Mouse (Mus musculus): ENCODE data around the gene Pcnp. TPM values are rescaled to one million over a fixed set of nuclear protein-coding genes. Genes with fewer than 3 reads are reported as not detected.

The Pcnp gene
- polyA plus RNA-seq, 1 experiment from 2014 or later, result 226 TPM

DNA sequence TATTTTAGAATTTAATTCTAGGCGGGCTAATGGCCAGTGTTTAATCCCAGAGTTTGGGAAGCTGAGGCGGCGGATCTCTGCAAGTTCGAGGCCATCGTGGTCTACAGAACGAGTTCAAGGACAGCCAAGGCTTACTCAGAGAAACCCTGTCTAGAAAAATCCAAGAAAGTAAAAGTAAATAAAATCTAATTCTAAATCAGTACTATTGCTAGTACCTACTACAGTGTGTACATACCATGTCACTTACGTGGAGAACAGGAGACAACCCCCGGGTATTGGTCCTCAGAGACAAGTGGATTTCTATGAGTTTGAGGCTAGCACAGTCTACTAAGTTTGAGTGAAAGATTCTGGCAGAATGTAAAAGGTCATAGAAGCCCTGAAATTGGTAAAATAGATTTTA is 8.6 kb upstream of the Pcnp start:
- H3K4me3 ChIP-seq (ENCODE audit: low read length), result peak overlapping the region; percentile 95
- H3K36me3 ChIP-seq (ENCODE audit: control insufficient read depth, insufficient read depth, low read length), result peaks cover 9% of the 10 kb centered on the region
- ATAC-seq (ENCODE audit: low read depth), result peak; percentile 32; the same call in 1 of the 2 replicates
- 19% methylated on average over 8 of the region's 8 CpGs for WGBS
- peak overlapping the region; percentile 94 for H3K9ac ChIP-seq (ENCODE audit: low read length)
- H3K27me3 ChIP-seq (ENCODE audit: control insufficient read depth, insufficient read depth, low read depth, low read length), result no peaks in the 10 kb centered on the region
- peak overlapping the region; percentile 52 for H3K4me2 ChIP-seq (ENCODE audit: low read depth, low read length)
- peak overlapping the region; percentile 78 for H3K27ac ChIP-seq (ENCODE audit: low read length)
- H3K4me1 ChIP-seq (replicated peaks; ENCODE audit: control insufficient read depth, insufficient read depth, low read length), result peaks cover 11% of the 10 kb centered on the region
- H3K9me3 ChIP-seq (ENCODE audit: control insufficient read depth, low read length), result no peaks in the 10 kb centered on the region

DNA sequence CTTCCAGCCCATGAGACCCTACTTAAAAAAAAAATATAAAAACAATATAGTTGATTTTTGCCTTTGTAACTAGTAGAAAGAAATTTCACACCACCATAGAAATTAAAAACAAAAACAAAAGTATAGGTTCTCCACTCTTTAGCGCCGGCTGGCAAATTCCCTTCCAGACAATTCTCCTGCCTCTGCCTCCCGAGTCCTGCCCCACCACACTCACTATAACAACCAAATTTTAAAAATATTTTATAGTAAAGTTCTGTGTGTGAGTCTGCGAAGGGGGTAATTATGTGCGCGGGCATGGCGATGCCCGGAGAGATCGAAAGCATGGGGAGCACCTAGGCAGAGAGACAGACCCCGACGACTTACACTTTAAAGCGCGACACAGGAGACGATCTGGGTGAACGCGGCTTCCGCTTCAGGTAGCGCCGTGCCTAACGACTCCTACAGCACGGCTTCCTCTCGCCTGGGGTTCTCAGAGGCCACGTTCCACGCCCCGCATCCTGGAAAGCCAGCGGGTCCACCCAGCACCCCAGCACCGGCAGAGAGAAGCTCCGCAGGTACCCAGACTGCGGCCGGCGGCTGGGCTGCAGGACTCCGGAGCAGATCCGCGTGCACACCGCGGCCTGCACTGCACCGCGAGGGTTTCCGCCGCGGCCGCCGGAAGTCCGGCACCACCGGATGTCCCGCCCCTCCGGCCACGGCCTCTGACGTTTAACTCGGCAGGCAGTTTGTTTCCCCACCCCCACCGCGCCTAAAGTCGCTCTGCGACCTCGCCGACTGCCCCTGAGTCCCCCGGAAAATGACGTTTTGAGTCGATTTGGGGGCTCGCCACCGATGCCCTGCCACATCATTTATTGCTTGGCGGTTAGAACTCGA is 7.8 kb upstream of the Pcnp start, which contains the start of gene Trmt10c:
Trmt10c (minus strand) TSS at position 682 of the 873 bp plus-strand sequence.
- WGBS, result under 1% methylated on average over 63 of the region's 63 CpGs
- H3K36me3 ChIP-seq (ENCODE audit: control insufficient read depth, insufficient read depth, low read length), result peaks cover 11% of the 10 kb centered on the region
- peak; percentile 100 for ATAC-seq (ENCODE audit: low read depth)

DNA sequence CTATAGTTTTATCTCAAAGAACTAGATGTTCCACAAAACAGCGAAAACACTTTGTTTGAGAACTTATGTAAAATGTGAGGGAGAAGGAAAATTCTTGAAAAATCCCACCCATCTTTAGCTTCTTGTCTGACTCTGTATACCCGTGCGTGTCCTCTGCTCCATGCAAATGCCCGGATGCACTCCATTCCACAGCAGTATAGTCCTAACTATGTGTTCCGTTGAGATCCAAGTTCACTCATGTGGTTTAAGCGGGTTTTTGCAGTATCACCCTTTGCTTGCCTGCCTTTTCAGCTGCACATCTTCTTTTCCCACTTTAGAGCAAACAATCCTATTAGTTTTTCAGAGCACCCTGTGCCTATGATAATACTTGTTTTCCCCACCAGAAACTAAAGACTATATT is 7.0 kb upstream of the Pcnp start:
- H3K4me1 ChIP-seq (replicated peaks; ENCODE audit: control insufficient read depth, insufficient read depth, low read length), result peaks cover 11% of the 10 kb centered on the region
- H3K4me2 ChIP-seq (ENCODE audit: low read depth, low read length), result peak overlapping the region; percentile 84
- WGBS, result 44% methylated on average over 6 of the region's 6 CpGs
- peak overlapping the region; percentile 94 for H3K9ac ChIP-seq (ENCODE audit: low read length)
- H3K27ac ChIP-seq (ENCODE audit: low read length), result no peak overlapping the region
- peaks cover 11% of the 10 kb centered on the region for H3K36me3 ChIP-seq (ENCODE audit: control insufficient read depth, insufficient read depth, low read length)
- H3K4me3 ChIP-seq (ENCODE audit: low read length), result peak overlapping the region; percentile 95
- no peaks in the 10 kb centered on the region for H3K27me3 ChIP-seq (ENCODE audit: control insufficient read depth, insufficient read depth, low read depth, low read length)
- no peaks in the 10 kb centered on the region for H3K9me3 ChIP-seq (ENCODE audit: control insufficient read depth, low read length)
- ATAC-seq (ENCODE audit: low read depth), result no peak

More for the DNA sequence above, 7.8 kb upstream of the Pcnp start, which contains the start of gene Trmt10c:
- H3K4me2 ChIP-seq (ENCODE audit: low read depth, low read length), result peak within 1 kb of the TSS; percentile 84
- peak within 1 kb of the TSS; percentile 95 for H3K4me3 ChIP-seq (ENCODE audit: low read length)
- no peaks in the 10 kb centered on the region for H3K9me3 ChIP-seq (ENCODE audit: control insufficient read depth, low read length)
- H3K9ac ChIP-seq (ENCODE audit: low read length), result peak within 1 kb of the TSS; percentile 94
- peaks cover 11% of the 10 kb centered on the region for H3K4me1 ChIP-seq (replicated peaks; ENCODE audit: control insufficient read depth, insufficient read depth, low read length)
- no peaks in the 10 kb centered on the region for H3K27me3 ChIP-seq (ENCODE audit: control insufficient read depth, insufficient read depth, low read depth, low read length)
- H3K27ac ChIP-seq (ENCODE audit: low read length), result peak within 1 kb of the TSS; percentile 78

DNA sequence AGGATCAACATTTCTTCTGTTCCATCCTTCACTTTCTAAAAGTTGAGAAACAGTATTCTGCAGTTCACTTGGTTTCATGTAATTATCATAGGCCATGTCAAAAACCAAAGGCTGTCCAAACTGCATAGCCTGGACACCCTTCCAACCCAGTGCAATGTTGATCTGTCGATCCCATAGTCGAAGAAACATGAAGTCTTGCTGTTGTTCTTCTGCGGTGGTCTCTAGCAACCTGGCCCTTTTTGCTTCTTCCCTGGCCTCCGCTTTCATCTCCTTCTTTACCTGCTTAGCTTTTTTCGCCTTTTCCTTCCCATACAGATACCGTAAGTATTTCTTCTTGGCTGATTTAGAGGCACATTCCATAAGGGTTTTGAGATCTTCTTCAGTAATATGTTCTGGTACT is 5.0 kb upstream of the Pcnp start:
- H3K9me3 ChIP-seq (ENCODE audit: control insufficient read depth, low read length), result no peaks in the 10 kb centered on the region
- no peak overlapping the region for H3K27ac ChIP-seq (ENCODE audit: low read length)
- no peak overlapping the region for H3K4me2 ChIP-seq (ENCODE audit: low read depth, low read length)
- H3K27me3 ChIP-seq (ENCODE audit: control insufficient read depth, insufficient read depth, low read depth, low read length), result no peaks in the 10 kb centered on the region
- peaks cover 11% of the 10 kb centered on the region for H3K36me3 ChIP-seq (ENCODE audit: control insufficient read depth, insufficient read depth, low read length)
- WGBS, result 94% methylated on average over 6 of the region's 6 CpGs
- no peak overlapping the region for H3K9ac ChIP-seq (ENCODE audit: low read length)
- no peak overlapping the region for H3K4me3 ChIP-seq (ENCODE audit: low read length)
- ATAC-seq (ENCODE audit: low read depth), result no peak
- H3K4me1 ChIP-seq (replicated peaks; ENCODE audit: control insufficient read depth, insufficient read depth, low read length), result peaks cover 17% of the 10 kb centered on the region

DNA sequence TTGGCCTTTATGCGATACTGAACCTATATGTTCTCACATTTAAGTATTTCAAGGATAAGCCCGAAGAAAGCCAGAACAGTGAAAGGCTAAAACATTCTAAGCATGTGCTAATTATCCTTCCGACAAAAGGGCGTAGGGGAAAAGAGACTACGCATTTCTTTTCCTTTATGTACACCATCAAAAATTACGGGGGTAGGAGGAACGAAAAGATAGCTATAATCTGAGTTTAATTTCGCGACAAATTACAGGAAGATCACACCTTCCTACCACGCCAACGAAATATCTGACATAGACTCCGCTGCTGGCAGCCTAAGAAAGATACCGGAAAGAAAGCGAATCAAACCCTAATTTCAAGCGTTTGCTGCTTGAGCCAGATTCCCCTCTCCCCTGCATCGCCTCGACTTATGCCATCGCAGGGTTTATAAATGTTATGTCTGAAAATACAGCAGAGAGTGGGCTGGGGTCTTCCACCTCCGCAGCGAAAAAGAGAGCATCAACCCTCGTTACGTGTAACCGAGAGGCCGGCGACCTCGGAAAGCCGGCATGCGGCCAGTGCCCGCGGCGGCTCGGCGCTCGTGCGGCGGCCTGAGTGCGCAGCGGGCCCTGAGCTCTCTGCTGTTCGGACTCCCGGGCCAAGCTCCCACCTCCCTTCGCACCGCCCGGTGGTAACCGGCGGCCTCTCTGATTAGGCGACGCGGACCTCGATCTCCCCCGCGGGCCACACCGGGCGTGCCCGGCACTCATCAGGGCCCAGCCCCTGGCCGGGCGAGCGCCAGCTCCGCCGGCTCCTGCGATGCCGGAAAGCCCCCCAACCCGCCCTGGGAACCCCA is 602 bp downstream of the Pcnp start:
- Histone ChIP-seq H3K27me3 (ENCODE audit: control insufficient read depth, insufficient read depth, low read depth, low read length) (no peaks in the 10 kb centered on the region), H3K27ac (ENCODE audit: low read length) (peak overlapping the region; percentile 74), H3K4me3 (ENCODE audit: low read length) (peak overlapping the region; percentile 96), H3K4me2 (ENCODE audit: low read depth, low read length) (peak overlapping the region; percentile 81), H3K4me1 (replicated peaks; ENCODE audit: control insufficient read depth, insufficient read depth, low read length) (peaks cover 14% of the 10 kb centered on the region), H3K36me3 (ENCODE audit: control insufficient read depth, insufficient read depth, low read length) (peaks cover 11% of the 10 kb centered on the region), H3K9ac (ENCODE audit: low read length) (peak overlapping the region; percentile 92), H3K9me3 (ENCODE audit: control insufficient read depth, low read length) (no peaks in the 10 kb centered on the region)
- WGBS, result under 1% methylated on average over 62 of the region's 62 CpGs
- ATAC-seq (ENCODE audit: low read depth), result peak; percentile 85

DNA sequence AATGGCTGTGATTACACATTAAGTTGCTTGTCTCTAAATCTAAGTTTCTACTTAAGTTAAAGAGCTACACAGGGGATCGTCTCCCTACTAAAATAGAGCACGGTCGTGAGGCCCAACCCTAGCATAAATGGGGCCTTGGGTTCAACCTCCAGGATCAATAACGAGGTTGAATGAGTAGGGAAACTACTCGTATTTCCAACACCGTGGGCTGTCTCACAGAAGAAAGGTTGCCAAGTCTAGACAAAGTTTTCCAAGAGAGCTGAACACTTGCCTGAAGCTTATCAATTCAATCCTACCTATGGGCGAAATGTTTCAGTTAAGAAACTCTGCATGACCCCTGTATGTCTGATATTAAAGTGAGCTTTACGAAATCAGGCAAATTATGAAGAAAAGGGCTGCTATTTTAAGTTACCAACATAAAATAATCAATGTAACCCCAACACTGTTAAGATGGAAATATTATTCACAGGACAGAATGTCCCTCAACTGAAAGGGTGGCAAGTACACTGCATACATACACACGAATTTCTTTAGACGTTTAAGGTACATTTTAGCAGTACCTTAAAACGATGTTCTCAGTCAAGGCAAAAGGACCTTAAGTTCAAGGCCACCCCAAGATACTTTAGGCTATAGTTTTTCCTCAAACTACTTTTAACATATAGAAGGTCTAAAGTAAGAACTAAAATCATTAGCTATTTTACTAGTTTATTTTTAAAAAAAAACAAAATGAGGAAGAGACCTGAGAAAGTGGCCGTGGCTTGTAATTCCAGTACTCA is 1.5 kb downstream of the Pcnp start:
- H3K9ac ChIP-seq (ENCODE audit: low read length), result peak overlapping the region; percentile 92
- H3K36me3 ChIP-seq (ENCODE audit: control insufficient read depth, insufficient read depth, low read length), result peaks cover 8% of the 10 kb centered on the region
- peak overlapping the region; percentile 96 for H3K4me3 ChIP-seq (ENCODE audit: low read length)
- H3K27ac ChIP-seq (ENCODE audit: low read length), result no peak overlapping the region
- peak overlapping the region; percentile 81 for H3K4me2 ChIP-seq (ENCODE audit: low read depth, low read length)
- ATAC-seq (ENCODE audit: low read depth), result no peak
- H3K4me1 ChIP-seq (replicated peaks; ENCODE audit: control insufficient read depth, insufficient read depth, low read length), result peaks cover 14% of the 10 kb centered on the region
- WGBS, result 29% methylated on average over 12 of the region's 12 CpGs
- H3K9me3 ChIP-seq (ENCODE audit: control insufficient read depth, low read length), result no peaks in the 10 kb centered on the region
- no peaks in the 10 kb centered on the region for H3K27me3 ChIP-seq (ENCODE audit: control insufficient read depth, insufficient read depth, low read depth, low read length)

DNA sequence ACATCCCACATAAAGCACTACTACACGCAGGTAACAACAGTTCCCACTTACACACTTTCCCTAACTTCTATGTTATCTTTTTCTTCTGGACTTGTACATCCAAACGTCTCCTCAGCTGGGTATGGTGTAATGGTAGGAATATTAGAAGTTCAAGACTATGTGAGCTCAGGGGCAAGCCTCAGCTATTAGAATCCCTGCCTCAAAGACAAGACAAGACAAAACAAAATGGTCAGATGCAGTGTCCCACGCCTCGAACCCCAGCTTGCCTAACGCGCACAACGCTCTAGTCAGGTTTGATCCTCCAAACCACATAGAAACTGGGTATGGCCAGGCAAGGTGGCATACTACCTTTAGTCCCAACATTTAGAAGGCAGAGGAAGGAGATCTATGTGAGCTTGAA is 9.9 kb downstream of the Pcnp start:
- Histone ChIP-seq H3K36me3 (ENCODE audit: control insufficient read depth, insufficient read depth, low read length) (peaks cover 30% of the 10 kb centered on the region), H3K27me3 (ENCODE audit: control insufficient read depth, insufficient read depth, low read depth, low read length) (no peaks in the 10 kb centered on the region), H3K27ac (ENCODE audit: low read length) (no peak overlapping the region), H3K4me3 (ENCODE audit: low read length) (no peak overlapping the region), H3K9me3 (ENCODE audit: control insufficient read depth, low read length) (no peaks in the 10 kb centered on the region), H3K4me2 (ENCODE audit: low read depth, low read length) (no peak overlapping the region), H3K4me1 (replicated peaks; ENCODE audit: control insufficient read depth, insufficient read depth, low read length) (no peaks in the 10 kb centered on the region), H3K9ac (ENCODE audit: low read length) (no peak overlapping the region)
- 92% methylated on average over 7 of the region's 7 CpGs for WGBS
- no peak for ATAC-seq (ENCODE audit: low read depth)

DNA sequence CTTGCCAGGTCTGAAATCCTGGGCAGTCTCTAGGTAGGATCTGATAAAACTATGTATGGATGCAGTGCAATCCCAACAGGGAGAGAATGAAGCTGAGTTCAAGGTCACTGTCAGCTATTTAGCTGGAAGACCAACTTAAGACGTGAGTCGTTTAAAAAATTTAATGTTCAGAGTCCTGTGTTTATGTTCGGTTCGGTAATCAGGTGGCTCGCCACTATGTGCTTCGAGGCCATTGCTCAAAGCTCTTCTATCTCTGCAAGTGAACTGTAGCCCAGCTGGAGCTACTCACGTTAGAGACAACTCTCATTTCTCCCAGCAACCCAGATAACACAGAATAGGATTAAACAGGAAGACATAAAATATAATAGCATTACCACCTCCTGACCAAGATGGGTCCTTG is 15.5 kb downstream of the Pcnp start:
- no peak overlapping the region for H3K27ac ChIP-seq (ENCODE audit: low read length)
- no peak overlapping the region for H3K9ac ChIP-seq (ENCODE audit: low read length)
- H3K4me3 ChIP-seq (ENCODE audit: low read length), result no peak overlapping the region
- H3K4me2 ChIP-seq (ENCODE audit: low read depth, low read length), result no peak overlapping the region
- WGBS, result 72% methylated on average over 7 of the region's 7 CpGs
- H3K9me3 ChIP-seq (ENCODE audit: control insufficient read depth, low read length), result no peaks in the 10 kb centered on the region
- H3K4me1 ChIP-seq (replicated peaks; ENCODE audit: control insufficient read depth, insufficient read depth, low read length), result no peaks in the 10 kb centered on the region
- H3K27me3 ChIP-seq (ENCODE audit: control insufficient read depth, insufficient read depth, low read depth, low read length), result no peaks in the 10 kb centered on the region
- ATAC-seq (ENCODE audit: low read depth), result no peak
- peaks cover 31% of the 10 kb centered on the region for H3K36me3 ChIP-seq (ENCODE audit: control insufficient read depth, insufficient read depth, low read length)
